Mouse (Mus musculus): Measurements from ENCODE around the gene Ccdc110.
A peak's percentile ranks its signal among the peaks of the same experiment; 100 is the strongest.

Ccdc110 gene

GRCm38 (mm10) chr8:45934582-45935014, at the start of gene Ccdc110:
Gene Ccdc110, plus strand, starts transcription at chr8:45934619.
- DNase-seq (ENCODE audit: low read depth, low spot score): peak; percentile 88

- DNase-seq (ENCODE audit: low read depth, low spot score): no peak
Measured at GRCm38 (mm10) chr8:45885202-45885685, 49.2 kb upstream of the Ccdc110 start, which contains the start of gene Pdlim3. Gene Pdlim3, plus strand, starts transcription at chr8:45885461.

- DNase-seq (ENCODE audit: low read depth, low spot score): no peak
Measured at GRCm38 (mm10) chr8:45885775-45886174, 48.6 kb upstream of the Ccdc110 start.

DNA sequence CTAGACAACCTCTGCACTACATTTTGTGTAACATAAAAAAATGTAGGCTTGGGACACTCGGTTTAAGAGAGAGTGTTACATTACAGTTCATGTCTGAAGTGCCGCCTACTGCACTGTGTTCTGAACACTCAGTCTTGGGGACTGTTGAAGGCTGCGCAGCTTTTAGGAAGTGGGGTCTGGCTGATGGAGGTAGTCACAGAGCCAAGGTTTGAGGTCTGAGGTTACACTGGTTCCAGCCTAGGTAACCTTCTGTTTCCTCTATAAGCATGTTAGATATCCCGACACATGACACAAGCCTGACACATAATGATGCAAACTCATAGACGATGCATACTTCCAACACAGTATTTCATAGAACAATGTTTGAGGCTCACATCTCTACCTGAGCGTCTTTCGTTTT, 44.7 kb upstream of the Ccdc110 start:
- DNase-seq (ENCODE audit: low read depth, low spot score): no peak

DNA sequence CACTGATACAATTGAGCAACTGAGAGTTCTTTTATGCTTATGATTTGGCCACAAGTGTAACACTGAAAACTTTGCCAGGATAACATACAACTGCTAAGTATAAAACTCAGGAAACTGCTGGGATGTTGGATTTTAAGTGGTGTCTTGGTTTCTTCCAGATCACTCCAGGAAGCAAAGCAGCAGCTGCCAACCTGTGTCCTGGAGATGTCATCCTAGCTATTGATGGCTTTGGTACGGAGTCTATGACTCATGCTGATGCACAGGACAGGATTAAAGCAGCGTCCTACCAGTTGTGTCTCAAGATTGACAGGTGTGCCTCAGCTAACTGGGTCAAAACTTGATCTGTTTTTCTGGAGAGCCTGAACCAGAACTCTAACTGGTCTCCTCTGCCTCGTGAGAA, 37.8 kb upstream of the Ccdc110 start:
- DNase-seq (ENCODE audit: low read depth, low spot score): no peak

- no peak for DNase-seq (ENCODE audit: low read depth, low spot score)
Measured at GRCm38 (mm10) chr8:45899783-45900182, 34.6 kb upstream of the Ccdc110 start.

DNA sequence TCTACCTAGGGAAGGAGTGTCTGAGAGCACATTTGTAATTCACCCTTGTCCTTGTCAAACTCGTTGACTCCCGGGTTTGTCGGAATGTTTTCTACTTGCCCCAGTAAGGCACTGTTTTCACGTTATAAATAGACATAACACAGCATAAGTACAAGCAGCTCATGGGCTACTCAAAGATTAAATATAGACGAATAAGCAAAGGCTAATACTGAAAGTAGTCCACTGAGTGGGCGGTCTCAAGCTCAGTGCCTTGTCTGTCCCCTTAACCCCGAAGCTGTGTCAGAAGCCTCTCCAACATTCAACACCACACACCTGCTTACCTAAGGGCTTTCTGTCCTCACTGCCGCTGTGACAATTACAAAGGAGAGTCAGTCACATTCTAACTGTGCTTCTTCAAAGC, 32.8 kb upstream of the Ccdc110 start:
- DNase-seq (ENCODE audit: low read depth, low spot score): no peak

DNA sequence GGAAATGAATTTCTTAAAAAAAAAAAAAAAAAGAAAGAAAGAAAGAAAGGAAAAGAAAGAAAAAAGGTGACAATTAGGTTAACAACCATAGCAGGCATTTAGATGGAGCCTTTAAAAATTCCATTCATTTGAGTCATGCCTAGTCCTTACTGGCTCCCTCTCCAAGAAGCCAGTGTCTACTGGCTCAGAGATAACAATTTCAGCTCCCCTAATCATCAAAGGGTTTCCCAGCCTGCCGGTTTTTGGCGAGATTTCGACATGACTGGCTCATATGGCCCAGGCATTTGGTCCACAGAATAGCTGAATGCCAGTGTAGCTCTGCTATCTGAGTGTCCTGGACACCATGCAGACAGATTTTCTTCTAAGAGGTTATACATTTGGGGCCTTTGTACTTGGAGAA, 30.8 kb upstream of the Ccdc110 start:
- peak; percentile 43 for DNase-seq (ENCODE audit: low read depth, low spot score)

DNA sequence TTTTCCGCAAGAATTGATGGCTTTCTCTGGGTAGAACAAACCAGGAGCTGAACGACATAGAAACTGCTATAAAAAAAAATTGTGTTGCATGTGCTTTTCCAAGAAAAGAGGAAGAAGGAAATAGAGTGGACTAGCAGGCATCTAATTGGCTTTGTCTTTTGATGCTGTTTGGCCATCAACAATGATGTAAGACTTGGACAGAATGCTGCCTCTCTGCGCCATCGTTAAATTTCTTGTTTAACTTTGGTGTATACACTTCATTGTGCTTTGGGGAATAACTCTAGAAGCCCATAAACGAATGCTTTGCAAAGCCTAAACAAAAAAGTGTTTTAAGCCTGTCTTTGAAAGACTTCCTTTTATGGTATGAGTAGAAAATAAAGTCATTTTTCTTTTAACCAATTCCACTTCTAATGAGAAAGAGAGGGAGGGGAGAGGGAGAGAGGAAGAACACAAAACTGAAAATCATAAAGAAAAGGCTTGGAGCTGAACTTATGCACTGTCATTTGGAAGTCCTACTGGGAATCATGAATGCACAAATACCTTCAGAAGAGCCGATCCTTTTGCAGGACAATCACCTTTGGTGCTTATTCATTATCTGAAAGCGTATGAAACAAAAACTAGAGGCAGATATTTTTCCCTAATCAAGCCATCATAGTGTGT, 28.7 kb upstream of the Ccdc110 start:
- DNase-seq (ENCODE audit: low read depth, low spot score): no peak

GRCm38 (mm10) chr8:45906251-45906619, 28.2 kb upstream of the Ccdc110 start:
- DNase-seq (ENCODE audit: low read depth, low spot score): no peak

GRCm38 (mm10) chr8:45913707-45914106, 20.7 kb upstream of the Ccdc110 start:
- no peak for DNase-seq (ENCODE audit: low read depth, low spot score)

DNA sequence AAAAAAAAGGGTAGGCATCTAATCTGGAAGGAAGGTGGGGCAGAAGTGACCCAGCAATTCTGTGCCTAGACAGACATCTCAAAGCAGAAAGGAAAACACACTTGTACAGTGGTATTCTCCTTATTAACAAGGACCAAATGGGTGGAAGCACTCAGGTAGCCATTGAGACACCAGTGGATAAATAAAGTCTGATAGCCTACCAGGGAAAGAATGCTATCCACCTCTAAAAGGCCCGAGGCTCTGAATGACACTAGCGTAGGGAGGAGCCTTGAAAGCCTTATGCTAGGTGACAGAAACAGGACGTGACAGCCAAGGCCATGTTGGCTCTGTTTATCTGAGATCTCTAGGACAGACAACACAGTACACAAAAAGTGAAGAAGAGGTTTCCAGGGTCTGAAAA, 17.9 kb upstream of the Ccdc110 start:
- DNase-seq (ENCODE audit: low read depth, low spot score): no peak

- no peak for DNase-seq (ENCODE audit: low read depth, low spot score)
Measured at GRCm38 (mm10) chr8:45917040-45917679, 17.3 kb upstream of the Ccdc110 start.

- DNase-seq (ENCODE audit: low read depth, low spot score): no peak
Measured at GRCm38 (mm10) chr8:45918891-45919290, 15.5 kb upstream of the Ccdc110 start.

GRCm38 (mm10) chr8:45920392-45920791, 14.0 kb upstream of the Ccdc110 start:
- DNase-seq (ENCODE audit: low read depth, low spot score): no peak

DNA sequence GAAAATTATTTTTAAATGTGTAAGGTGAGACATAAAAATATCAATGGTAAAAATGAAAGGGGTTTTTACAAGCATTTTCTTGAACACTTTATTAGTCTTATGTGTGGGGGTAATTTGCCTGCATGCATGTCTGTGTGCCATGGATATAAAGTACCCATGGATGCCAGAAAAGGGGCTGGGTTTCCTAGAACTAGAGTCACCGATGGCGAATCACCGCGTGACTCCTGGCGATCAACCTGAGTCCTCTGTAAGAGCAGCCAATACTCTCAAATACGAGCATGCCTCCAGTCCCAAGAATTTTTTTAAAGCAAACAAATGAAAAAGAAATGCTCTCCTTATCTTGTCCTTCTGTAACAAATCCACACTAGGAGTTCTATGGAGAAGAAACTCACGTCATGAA, 12.3 kb upstream of the Ccdc110 start:
- DNase-seq (ENCODE audit: low read depth, low spot score): no peak

DNA sequence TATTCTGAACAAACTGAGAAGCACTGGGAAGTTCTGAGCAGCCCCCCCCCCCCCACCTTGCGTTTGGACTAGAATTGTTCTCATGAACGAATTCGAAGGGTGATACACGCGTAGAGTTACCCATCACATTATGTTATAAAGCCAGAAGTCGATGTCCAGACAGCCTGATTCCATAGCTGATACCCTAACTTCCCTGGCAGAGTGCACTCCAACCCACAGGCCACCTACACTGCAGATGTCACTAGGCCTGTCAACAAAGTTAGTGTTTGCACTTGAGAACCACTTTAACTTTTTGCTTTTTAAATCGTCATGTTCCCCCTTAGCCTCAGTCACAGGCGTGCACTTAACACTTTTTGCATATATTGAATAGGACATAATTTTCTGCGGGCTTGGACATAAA, 2.6 kb downstream of the Ccdc110 start:
- DNase-seq (ENCODE audit: low read depth, low spot score): no peak

- DNase-seq (ENCODE audit: low read depth, low spot score): no peak
Measured at GRCm38 (mm10) chr8:45946283-45946682, 11.9 kb downstream of the Ccdc110 start.

- DNase-seq (ENCODE audit: low read depth, low spot score): no peak
Measured at GRCm38 (mm10) chr8:45950622-45951021, 16.2 kb downstream of the Ccdc110 start.

GRCm38 (mm10) chr8:45970894-45971293, 36.5 kb downstream of the Ccdc110 start:
- DNase-seq (ENCODE audit: low read depth, low spot score): peak; percentile 5

DNA sequence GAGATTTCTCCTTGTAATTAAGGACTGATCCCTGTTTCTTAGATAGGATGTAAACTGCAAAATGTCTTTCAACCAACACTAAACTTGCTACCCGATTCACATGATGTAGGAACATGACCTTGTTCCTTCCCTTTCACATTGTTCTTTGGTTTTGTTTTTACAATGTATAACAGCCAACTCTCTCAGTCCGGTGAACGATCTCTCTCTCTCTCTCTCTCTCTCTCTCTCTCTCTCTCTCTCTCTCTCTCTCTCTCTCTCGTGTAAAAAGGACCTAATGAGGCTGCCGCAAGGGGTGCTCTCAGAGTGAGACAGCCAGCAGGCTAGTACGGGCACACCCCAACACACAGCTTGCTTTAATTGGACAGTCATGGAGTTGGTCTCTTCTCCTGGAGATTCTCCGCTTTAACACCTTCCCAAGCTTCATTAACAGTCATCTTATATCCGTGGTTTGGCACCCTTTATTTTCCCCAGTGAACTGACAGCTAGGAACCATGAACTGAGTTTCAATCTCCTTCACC, 39.6 kb downstream of the Ccdc110 start:
- no peak for DNase-seq (ENCODE audit: low read depth, low spot score)

DNA sequence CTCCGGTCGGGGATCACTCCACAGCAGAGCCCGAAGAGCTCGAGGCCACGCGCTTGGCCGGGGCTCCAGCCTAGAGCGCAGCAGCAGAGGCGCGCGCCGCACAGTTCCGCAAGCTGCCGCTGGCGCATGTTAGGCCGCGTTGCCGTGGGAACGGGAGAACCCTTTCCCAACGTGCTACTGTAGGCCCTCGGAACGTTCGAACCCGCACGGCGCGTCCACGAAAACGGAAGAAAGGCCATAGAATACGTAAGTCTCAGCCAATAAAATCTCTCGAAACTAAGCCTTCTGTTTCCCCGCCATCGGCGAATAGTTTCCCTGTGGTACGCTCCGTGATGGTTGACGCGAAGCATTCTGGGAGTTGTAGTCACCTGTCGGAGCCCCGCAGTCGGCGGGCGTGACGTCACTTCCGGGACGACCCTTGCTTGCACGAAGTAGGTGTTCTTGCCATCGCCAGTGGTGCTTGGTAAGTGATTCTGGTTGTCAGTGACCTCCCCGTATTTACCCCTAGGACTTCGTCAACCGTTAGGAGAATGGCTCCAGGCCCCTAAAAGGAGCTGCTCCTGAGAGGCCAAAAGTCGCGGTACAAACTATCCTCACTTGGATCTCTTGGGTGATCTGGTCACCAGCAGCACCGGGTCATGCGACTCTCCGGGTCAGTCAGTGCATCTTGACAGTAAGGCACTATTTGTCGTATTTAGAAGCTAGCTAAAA, 40.9 kb downstream of the Ccdc110 start, which contains the start of the genes 1700029J07Rik and Ufsp2:
1700029J07Rik (minus strand) TSS at position 127 of the 711 bp plus-strand sequence.
Ufsp2 (plus strand) TSS at position 403 of the 711 bp plus-strand sequence.
- peak; percentile 99 for DNase-seq (ENCODE audit: low read depth, low spot score)
